Mouse (Mus musculus): ENCODE measurements around the gene Fanca.
"Not testable (repeated sequence)": the region's sequence is repeated elsewhere in the genome, so short reads cannot be mapped to it uniquely, and the experiment has no call there.

Gene Fanca

DNA sequence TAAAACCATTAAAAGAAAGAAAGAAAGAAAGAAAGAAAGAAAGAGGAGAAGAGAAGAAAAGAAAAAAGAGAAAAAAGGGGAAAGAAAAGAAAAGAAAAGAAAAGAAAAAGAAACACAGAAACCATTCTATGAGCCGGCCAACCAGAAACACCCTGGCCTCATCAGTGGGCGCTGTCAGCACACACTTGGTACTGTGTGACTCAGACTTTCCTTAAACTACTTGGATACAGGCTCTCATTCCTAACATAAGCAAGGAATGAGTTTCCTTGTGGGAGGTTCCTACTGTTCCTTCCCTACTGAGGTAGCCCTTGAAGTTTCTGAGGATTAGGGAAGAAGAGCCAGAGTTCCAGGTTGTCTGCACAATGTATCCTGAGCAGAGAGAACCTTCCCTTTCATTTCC, 12.9 kb upstream of the Fanca start:
- DNase-seq (ENCODE audit: extremely low spot score), result no peak

DNA sequence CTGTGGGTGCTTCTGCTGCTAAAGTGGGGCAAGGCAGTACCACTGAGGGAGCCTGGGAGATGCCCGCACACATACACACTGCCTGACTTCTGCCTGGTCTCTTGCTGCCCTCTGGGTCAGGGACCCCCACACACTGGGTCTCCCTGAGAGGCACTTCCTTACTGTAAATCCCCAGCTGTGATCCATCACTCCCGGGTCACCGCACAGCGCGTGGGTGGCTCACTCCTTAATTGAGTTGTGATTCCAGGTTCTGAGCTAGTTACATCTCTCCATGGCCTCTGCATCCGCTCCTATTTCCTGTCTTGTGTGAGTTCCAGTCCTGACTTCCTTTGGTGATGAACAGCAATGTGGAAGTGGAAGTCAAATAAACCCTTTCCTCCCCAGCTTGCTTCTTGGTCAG, 12.3 kb upstream of the Fanca start:
- DNase-seq (ENCODE audit: extremely low spot score), result no peak

DNA sequence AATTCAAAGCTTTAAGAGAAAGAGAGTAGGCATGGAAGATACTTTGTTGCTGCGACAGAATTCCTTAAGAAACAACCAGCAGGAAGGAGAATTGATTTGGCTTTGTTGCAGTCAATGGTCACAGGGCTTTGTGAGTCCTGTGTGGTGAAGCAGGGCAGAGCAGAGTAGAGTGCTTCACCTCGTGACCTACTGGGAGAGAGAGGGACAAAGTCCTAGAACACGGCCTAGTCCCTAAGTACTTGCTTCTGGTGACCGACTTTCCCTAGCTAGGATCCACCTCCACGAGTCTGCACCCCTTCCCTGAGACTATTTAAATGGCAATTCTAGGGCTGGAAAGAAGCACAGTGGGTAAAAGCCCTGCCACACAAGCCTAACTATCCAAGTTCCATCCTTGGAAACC, 11.6 kb upstream of the Fanca start:
- DNase-seq (ENCODE audit: extremely low spot score), result no peak

DNA sequence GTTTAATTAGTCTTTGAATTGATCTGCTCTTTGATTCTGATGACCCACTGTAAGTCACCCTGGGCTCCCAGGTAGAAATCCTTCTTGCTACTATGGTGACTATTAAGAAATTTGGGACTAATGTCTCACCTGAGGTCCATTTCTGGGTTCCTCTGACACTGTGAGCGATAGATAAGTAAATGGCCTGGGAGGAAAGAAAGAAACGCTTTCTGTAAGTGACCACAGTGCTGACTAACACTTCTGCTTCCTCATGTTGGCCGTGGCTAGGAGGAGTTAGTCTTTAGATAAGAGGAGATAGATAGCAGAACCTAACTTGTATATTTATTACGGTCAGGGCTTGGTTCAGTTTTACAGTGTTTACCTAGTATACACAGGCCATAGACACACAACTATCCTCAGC, 11.0 kb upstream of the Fanca start:
- no peak for DNase-seq (ENCODE audit: extremely low spot score)

DNA sequence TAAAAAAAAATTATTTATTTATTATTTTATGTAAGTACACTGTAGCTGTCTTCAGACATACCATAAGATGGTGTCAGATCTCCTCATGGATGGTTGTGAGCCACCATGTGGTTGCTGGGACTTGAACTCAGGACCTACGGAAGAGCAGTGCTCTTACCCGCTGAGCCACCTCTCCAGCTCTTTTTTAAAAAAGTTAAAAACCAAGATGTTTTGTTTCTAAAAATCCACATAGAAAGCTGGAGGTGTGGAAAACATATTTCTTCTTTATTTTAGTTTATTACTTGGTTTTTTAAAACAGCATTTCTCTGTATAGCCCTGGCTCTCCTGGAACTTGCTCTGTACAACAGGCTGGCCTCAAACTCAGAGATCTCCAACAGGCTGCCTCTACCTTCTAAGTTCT, 10.2 kb upstream of the Fanca start:
- no peak for DNase-seq (ENCODE audit: extremely low spot score)

DNA sequence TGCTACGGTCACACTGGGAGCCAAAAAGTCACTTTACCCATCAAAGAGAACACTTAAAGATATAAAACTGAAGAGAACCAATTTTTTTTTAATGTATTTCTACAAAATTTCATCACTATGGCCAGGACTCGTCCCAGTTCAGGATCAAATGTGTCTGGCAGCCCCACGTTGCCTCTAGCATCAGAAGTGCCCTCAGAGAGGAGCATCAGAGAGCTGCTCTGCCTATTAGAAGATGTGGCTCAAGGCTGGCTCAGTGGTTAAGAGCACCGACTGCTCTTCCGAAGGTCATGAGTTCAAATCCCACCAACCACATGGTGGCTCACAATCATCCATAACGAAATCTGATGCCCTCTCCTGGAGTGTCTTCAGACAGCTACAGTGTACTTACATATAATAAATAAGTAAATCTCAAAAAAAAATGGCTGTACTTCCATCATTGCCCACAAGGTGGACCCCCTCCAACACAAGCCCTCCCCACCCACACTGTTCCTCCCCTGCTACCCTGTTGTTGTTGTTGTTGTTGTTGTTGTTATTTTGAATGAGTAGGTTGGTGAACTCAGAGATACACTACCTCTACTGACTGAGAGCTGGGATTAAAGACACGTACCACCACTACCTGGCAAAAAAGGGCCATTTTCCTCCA, 1.3 kb upstream of the Fanca start:
- peak; percentile 65 for DNase-seq (ENCODE audit: extremely low spot score)

DNA sequence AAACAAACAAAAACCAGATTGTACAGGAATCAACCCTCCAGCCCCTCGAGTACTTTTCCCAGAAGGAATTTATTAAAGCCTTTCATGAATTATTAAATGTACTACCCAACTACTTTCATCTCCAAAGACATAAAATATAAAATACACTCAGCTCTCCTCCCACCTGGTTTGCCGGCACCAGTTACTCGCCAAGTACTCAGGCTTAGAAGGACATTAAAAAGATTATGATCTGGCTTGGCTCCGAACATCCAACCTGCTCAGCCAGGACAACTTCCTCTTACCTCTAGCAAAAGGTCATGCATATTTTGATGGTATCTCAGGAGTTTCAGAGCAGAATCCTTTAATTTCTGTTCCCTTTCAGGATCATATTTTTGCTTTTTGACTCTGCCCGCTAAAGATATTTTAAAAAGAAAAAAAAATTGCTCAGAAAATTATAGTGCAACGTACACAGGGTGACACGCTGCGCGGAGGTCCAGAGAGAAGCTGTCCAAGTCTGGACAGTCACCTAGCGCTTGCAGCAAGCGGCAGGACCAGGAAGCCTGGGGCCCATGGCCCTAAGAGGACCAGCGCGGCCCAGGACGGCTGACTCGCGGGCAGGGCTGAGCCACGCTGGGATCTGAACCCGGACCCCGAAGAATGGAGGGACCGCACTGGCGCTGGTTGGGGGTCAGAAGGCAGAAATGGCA, 452 bp downstream of the Fanca start:
- peak; percentile 28 for DNase-seq (ENCODE audit: extremely low spot score)

DNA sequence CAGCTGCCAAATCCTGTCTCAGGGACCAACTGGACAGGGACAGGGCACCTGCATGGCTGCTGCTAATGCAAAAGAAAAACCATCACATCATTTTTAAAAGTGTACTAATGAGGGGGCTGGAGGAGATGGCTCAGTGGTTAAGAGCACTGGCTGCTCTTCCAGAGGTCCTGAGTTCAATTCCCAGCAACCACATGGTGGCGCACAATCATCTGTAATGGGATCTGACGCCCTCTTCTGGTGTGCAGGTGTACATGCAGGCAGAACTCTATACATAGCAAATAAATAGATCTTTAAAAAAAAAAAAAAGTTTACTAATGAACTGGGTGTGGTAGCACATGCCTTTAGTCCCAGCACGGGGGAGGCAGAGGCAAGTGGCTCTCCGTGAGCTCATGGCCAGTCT, 9.6 kb downstream of the Fanca start:
- DNase-seq (ENCODE audit: extremely low spot score), result no peak

DNA sequence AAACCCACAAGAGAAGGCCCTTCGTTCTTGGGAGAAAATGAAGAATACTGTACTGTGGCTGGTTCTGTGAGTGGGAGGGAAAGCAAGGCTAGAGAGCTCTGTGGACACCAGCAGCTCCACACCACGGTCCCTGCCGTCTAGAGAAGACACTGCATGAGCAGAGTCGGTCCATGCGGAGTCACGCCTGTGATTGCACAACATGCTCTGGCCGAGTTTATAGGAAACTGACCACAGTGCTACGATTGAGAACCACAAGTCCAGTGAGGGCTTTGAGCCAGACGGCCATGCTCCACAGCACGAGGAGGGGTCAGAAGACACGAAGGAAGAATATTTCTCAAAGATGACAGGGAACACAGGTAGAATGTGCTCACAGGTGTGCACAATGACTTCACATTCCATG, 20.1 kb downstream of the Fanca start:
- no peak for DNase-seq (ENCODE audit: extremely low spot score)

DNA sequence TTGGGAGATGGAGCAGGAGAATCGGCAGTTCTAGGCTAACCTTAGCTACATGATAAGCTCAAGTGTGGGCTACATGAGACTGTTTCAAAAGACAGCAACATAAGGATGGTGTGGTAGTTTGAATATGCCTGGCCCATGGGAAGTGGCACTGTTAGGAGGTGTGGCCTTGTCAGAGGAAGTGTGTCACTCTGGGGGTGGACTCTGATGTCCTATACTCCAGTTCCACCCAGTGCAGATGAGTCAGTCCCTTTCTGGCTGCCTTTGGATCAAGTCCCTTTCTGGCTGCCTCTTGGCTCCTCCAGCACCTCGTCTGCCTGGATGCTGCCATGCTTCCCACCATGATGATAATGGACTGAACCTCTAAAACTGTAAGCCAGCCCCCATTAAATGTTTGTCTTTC, 25.6 kb downstream of the Fanca start:
- DNase-seq (ENCODE audit: extremely low spot score), result no peak

DNA sequence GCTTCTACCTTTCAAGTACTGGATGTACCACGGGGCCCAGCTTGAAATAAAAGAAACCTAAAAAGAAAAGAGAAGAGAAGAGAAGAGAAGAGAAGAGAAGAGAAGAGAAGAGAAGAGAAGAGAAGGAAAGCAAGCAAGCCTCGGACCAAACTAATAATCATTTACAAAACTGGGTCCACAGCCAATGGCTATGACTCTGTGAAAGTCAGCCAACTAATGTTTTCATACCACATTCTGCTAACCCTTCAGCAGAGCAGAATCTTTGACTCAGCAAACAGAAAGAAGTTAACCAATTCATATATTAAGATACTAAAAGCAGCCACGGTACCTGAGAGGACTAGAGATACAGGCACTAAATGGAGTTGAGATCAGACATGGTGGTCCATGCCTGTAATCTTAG, 26.1 kb downstream of the Fanca start:
- DNase-seq (ENCODE audit: extremely low spot score), result no peak

DNA sequence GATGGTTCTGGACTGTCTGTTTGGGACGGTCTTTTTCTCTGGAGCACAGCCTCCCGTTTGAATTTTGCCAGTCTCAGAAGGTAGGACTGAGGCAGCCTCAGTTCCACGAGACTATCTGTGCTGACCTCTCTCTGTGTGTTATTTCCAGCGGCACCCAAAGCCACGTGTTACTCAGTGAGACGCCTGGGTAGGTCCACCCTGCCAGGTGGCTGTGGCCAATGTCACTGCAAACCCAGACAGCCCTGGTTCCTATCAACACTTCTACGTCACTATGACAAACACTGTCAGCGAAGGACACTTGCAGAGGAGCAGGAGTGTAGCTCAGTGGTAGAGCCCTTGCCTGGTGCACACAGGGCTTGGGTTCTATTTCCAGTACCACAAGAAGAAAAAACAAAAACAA, 26.7 kb downstream of the Fanca start:
- DNase-seq (ENCODE audit: extremely low spot score), result no peak

DNA sequence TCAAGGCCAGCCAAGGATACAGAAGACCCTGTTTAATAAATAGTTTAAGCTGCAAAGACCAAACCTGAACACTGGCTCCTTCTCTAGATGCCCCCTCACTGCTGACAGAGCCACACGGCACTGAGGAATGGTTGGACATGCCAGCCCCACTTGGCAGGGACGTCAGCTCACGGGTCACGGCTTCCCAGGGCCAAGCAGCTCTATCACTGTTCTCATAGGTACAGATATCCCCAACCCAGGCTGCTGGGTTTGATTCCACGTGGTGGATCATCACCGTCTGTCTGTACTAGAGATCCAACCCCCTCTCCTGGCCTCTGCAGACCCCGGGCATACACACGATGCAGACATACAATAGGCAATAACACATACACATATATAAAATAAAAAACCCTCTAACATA, 27.7 kb downstream of the Fanca start:
- DNase-seq (ENCODE audit: extremely low spot score), result no peak

DNA sequence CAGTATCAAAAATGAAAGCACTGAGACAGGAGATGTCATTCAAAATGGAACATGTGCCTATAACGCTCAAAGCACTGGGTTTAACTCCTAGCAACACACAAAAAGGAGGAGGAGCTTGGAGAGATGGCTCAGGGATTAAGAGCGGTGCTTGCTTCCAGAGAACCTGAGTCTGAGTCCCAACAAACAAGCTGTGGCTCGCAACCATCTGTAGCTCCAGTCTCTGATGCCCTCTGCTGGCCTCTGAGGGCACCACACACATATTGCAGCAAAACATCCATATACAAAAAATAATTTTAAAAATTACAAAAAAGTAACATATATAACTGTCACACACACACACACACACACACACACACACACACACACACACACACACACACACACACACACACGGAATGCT, 28.2 kb downstream of the Fanca start:
- DNase-seq (ENCODE audit: extremely low spot score), result no peak

DNA sequence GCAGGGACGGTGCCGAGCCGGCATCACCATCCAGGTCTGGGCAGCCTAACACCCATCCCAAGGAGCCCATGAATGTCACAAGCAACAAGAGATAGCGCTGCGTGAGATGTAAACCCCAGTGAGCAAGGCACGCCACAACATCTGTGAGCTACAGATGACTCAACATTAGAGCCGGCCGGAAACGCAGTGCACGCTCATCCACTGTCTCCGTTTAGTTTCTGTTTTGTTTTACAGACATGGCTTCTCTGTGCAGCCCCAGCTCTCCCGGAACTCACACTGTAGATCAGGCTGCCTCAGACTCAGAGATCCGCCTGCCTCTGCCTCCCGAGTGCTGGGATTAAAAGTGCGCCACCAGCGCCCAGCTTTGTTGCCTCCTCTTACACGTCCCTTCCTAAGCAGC, 31.0 kb downstream of the Fanca start:
- DNase-seq (ENCODE audit: extremely low spot score), result no peak

DNA sequence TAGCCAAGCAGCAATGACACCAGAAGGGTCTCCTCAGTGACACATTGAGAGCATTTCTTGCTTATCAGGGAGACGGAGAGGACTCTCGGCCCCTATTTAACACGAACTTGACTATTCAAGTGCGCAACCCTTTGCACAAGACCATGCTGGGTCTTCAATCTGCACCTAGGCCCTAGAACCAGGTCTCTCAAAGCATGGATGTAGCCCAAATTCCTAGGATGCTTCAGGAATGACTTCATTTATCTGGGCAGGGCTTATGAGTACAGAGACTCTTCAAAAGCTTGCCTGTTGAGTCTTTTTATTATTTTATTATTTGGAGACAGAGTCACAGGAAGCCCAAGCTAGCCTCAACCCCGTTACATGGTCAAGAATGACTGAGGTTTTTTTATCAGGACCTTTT, 33.9 kb downstream of the Fanca start:
- DNase-seq (ENCODE audit: extremely low spot score), result no peak

DNA sequence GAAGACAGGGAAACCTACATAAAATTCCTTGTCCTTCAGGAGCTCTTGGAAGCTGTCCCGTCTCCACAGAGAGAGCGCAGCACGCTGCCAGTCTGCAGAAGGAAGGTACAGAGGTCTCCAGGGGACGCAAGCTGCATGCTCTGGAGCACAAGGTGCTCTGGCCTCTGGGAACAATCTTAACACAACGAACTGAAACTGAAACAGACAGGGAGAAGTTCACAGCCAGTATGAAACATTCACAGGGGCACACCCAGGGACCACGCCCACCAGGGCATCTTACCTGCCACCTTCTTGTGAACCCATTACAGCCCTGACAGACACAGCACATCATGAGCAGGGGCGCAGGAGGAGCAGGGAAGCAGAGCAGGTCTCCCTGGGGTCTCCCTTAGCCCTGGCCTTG, 34.4 kb downstream of the Fanca start:
- no peak for DNase-seq (ENCODE audit: extremely low spot score)

DNA sequence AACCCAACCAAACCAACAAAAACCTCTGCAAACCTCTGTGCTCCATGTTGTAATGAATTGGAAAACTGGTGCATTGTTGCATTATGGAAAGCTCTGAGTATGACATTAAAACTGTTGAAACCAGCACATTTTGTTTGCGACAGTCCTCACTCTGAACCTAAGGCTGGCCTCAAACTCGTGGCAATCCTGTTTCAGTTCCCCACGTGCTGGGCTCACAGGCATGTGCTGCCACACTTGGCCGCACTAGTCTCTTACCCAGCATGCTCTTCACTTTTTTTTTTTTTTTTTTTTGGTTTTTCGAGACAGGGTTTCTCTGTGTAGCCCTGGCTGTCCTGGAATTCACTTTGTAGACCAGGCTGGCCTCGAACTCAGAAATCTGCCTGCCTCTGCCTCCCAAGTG, 35.4 kb downstream of the Fanca start:
- not testable (repeated sequence) for DNase-seq (ENCODE audit: extremely low spot score)

DNA sequence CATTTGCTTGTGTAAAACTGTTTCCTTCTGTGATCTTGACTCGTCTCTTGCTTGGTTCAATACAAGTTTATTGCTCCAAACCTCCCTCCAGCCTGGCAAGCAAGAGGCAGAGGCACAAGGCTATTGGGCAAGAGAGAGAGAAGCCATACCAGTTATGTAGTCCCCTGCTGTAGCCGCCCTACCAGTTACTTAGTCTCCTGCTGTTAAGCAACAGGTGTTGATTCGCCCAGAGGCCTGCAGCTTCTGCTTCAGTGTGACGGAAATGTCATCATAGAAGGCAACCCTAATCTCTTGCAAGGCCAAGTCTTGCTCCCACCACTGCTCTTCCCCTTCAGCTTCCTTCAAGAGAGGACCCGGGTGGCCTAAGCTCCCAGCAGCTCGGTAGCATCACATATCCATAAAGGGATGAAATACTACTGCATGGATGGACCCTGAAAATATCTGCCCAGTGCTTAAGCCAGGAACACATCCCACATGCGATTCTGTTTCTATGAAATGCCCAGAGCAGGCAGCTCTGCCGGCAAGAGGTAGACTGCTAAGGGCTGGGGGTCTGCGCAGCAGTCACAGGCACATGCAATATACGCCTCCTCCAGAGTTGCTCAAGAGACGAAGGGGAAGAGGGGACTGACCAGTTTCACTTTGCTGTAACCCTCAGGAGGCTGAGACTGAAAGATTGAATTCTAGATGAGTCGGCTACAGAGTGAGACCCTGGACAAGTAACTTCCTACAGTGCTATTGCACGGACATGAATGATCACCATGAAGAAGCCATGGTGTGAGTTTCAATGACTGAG, 37.9 kb downstream of the Fanca start:
- no peak for DNase-seq (ENCODE audit: extremely low spot score)

DNA sequence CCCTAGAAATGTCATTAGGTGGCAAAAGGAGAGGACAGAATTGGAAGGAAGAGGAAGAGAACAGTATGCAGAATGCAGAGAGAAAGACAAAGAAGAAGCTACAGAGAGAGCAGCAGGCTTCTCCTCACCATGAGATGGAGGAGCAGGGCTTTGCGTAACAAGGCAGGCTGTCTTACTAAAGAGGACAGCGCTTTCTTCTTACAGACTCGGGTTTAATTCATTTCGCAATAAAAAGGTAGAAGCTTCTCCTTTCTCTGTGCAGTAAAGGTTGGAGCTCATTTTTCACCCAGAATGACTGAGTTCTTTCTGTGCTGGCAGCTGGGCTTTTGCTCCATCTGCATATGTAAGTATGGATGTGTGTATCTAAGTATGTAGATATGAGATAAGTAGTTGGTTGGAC, 38.5 kb downstream of the Fanca start:
- no peak for DNase-seq (ENCODE audit: extremely low spot score)

DNA sequence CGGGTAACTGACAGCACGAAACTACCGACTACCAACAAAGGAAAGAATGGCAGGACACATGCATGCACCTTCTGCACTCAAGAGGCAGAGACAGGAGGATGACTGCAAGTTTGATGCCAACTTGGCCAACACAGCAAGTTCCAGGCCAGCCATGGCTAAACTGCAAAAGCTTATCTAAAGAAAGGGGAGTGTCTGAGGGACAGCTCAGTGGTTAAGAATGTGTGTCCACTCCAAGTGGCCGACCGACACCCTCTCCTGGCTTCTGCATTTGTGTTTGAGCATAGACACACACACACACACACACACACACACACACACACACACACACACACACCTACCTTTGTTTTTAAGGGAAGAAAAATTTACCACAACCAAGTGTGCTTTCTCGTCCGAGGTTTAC, 39.9 kb downstream of the Fanca start:
- no peak for DNase-seq (ENCODE audit: extremely low spot score)

DNA sequence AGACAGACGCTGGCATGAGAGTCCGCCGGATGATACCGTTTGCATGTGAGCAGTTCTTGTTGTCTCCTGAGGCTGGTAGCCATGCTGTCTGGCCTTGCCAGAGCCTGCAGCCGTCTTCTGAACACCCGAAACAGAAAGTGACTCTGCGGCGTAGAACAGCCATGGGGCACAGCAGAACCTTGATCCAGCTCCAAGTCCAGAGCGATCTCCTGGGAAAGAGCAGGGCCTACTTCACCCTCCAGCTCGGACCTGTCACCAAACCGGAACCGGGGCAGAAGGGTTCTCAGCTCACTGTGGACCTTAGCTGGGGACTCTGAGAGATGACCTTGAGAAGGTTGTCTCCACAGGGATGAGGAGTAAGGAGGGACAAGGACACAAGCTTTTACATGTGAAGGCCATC, 43.3 kb downstream of the Fanca start:
- DNase-seq (ENCODE audit: extremely low spot score), result no peak

DNA sequence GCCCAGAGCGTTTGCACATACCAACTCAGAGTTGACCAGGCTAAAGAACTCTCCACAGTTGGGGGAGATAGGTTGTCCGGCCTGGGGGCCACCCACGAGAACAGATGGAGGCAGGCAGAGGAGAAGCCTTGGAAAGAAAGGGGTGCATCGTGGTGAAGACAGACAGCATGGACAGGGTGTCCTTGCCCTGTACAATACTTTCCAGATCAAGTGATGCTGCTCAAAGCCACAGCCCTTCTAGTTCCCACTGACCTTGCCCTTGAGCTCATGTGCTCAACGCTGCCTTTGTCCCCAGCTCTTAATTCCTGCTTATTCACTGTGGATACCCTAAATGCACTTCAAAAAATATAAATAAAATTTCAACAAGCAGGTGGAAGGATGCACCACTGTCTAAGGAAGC, 43.9 kb downstream of the Fanca start:
- DNase-seq (ENCODE audit: extremely low spot score), result no peak
